Mouse (Mus musculus) brain, embryonic 14.5 days (tissue): ENCODE data around the gene Retnlg.

Source experiments
- CTCF ChIP-seq: fragments of 200-500 bp; IDR thresholded peaks from 2 replicates; pipeline ENCODE4 v1.5.1; 2012; ENCODE audit warnings: inconsistent platforms, mild to moderate bottlenecking, moderate library complexity, borderline replicate concordance; ENCODE audit not compliant: insufficient read depth, insufficient read length; ENCODE audit errors: extremely low read depth
- POLR2A ChIP-seq: fragments of 200-500 bp; IDR thresholded peaks from 2 replicates; pipeline ENCODE4 v1.6.1; 2012; ENCODE audit warnings: mild to moderate bottlenecking, inconsistent platforms, borderline replicate concordance; ENCODE audit not compliant: poor library complexity, insufficient read depth, insufficient read length, severe bottlenecking; ENCODE audit errors: extremely low read depth

DNA sequence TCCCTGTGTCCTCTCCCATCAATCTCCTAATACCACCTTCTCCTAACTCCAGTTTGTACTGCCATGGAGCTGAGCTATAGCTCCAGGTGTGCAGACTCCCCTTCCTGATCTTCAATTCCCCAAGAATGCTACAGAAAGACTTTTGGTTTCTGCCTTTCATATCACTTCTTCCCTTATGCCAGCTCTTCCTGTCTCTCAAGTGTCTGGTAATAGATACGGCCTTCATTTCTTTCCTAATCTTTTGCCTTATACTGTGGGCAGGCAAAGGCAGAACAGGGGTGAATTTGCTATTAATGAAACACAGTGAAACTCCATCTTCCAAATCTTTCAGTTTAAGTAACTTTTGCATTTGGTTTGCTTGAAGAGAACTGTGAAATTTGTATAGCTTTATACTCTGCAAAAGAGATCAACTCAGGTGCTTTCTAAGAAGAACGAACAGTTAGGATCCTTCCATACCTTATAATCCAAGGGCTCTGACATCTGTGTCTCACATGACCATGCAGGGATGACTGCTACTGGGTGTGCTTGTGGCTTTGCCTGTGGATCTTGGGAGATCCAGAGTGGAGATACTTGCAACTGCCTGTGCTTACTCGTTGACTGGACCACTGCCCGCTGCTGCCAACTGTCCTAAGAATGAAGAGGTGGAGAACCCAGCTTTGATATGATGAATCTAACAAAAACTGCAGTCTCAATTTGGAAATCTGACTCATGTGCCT lies 28.6 kb upstream of the Retnlg start:
- TF ChIP-seq CTCF (no peak), POLR2A (no peak)
